Mouse (Mus musculus) E14TG2a.4 (cell line): ENCODE results near the gene Ccdc175.

Experiments
- CTCF ChIP-seq: conservative IDR thresholded peaks from 2 replicates; pipeline ENCODE4 v1.5.1; 2014; ENCODE audit warnings: low read length
- NANOG ChIP-seq: IDR thresholded peaks from 2 replicates; pipeline ENCODE4 v1.6.1; 2014; ENCODE audit warnings: borderline replicate concordance, low read length, mixed read lengths
- POU5F1 ChIP-seq: IDR thresholded peaks from 2 replicates; pipeline ENCODE4 v1.6.1; 2014; ENCODE audit warnings: low read length, borderline replicate concordance

- TF ChIP-seq POU5F1 (no peak), CTCF (no peak), NANOG (no peak)
These were observed 49.3 kb upstream of the Ccdc175 start for GRCm38 (mm10) chr12:72234151-72234550.
